Mouse (Mus musculus) skeletal muscle tissue, postnatal 0 days (tissue): ENCODE measurements around the gene Ggct. TPM values are rescaled to one million over a fixed set of nuclear protein-coding genes. Genes with fewer than 3 reads are reported as not detected.

Experiments
- polyA plus RNA-seq: library from polyadenylated mRNA; unstranded; fragments of >200 nt; fragmentation: Nextera tagmentation; extraction: Ambion mirVana; gene quantifications from 2 replicates; pipeline ENCODE4 v1.2.1, GENCODE M21; 2015

Ggct gene
- 3.5 and 15.4 TPM in 2 replicates for polyA plus RNA-seq

DNA sequence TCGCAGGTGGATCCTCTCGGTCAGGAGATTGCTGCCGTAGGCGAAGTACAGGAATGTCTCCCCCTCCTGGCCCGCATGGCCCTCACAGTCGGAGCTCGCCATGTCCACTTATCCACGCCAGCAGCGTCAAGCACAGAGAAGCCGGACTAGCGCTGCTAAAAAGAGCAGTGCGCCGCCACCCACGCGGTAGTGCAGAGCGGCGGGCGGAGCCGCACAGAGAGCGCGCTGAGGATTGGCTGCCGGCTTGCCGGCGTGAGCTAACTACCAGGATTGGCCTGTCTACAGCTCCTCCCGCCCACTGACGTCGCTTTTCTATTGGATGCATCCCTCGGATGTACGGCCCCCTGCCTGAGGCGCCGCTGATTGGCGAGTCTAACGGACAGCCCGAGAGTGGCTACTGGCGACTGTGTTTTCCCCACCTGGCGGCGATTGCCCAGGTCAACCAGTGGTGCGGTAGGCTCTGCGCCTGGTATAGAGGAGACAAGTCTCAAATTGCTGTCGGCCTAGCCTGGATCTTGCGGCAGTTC is at the start of gene Ggct:
Ggct (minus strand) TSS at position 217 of the 527 bp plus-strand sequence.

GRCm38 (mm10) chr6:55037799-55038670 is 45.3 kb upstream of the Ggct start, which contains the start of gene Gars:
TSS of gene Gars (plus strand) at chr6:55038007.

DNA sequence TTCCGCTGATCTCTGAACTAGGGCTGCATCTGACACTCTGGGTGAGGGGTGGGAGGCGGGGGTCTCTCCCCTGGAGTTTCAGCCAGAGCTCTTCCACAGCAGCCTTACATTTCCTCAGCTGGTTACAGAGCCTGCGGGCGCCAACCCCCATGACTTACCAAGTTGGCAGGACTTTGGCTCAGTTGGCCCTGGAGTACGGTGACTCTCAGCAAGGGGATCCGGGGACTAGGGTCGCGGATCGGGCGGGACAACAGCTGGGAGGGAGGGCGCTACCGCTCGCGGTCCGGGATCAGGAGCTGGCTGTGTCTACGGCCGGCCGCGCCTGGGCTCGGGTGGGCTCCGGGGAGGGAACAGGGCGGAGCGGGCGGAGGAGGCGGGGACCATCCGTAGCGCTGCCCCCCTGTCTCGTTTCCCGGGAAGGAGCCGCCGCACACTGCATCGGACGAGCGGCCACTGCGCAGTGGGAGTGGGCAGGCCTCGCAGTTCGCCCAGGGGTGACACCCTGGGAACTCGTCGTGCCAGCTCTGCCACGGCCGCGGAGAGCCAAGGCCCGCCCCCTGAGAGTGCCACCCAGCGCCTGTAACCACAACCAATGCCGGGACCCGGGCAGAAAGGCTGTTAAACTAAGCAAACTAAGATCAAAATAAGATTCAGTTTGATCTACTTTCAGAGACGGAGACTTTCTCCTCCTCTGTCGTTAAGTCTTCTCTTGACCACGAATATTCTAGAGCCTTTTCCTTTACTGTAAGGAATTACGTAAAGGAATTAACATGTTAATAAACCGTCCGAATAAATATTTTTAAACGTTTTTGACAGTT is 20.4 kb downstream of the Ggct start, which contains the start of gene Nod1:
Nod1 (minus strand) TSS at position 502 of the 818 bp plus-strand sequence.

Other genes starting within 250 kb of the Ggct start
- 1.5 and 1.9 TPM in 2 replicates for gene Znrf2, start 176.0 kb downstream of the Ggct start, polyA plus RNA-seq
- 4.0 and 5.0 TPM in 2 replicates for gene Nod1, start 20.3 kb downstream of the Ggct start, polyA plus RNA-seq
- gene Gars, start 45.1 kb upstream of the Ggct start, polyA plus RNA-seq = 70.9 and 92.8 TPM in 2 replicates
- 0.83 and 1.5 TPM in 2 replicates for gene Crhr2, start 140.1 kb upstream of the Ggct start, polyA plus RNA-seq
- not detected in 2 replicates for gene Inmt, start 182.1 kb upstream of the Ggct start, polyA plus RNA-seq
- 2.3 and 3.3 TPM in 2 replicates for gene Mindy4, start 210.4 kb upstream of the Ggct start, polyA plus RNA-seq